Mouse (Mus musculus) v-Abl transformed pro-B cells (cell line): ENCODE results near the gene Mroh9.

Experiments
- in situ Hi-C, 2 experiments: fragments of 400-800 bp; cut with MboI; formaldehyde crosslinking; loops; one replicate each; pipeline ENCODE4 v1.15.1; 2025; ENCODE audit not compliant: unreplicated experiment in 2 of 2

Mroh9 gene

DNA sequence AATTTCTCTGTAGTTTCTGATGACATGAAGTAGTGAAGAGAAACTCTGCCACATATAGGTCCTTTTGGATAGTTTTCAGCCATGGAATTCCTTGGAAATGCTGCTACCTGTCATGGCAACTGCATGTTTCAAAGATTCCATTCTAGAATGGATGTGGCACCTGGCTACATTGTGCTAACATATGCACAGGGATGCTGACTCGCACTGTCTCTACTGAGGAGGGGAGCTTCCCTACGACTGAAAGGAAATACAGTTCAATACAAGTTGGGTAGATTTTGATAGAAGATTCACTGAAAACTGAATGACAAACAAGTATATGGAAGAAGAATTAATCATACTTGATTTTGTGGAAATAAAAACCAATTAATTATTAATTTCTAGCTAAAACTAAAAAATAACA is at the start of gene Mroh9:
Gene Mroh9, minus strand, starts transcription at position 101 of the 400 bp plus-strand sequence.
- in situ Hi-C loops: no loop called here

DNA sequence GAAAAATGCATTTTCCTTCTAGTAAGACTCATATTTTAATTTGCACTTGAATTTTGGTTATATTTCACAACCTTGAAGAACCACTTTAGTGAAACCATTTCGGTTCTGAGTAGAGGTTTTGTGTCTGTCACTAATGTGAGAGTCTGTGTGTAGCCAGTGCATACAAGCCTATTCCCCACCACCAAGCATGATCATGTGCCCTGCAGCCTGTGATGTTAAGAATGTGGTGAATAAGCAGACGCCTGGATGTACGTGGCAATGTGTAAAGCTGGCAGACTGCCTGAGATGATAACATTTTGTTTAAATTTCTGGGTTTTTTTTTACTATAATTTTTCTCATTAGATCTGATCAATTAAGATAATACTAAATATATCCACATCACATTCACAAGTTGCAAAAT is 44.5 kb upstream of the Mroh9 start:
- in situ Hi-C loops: no loop called here

- in situ Hi-C loops: no loop called here
Measured at GRCm38 (mm10) chr1:163129129-163129900, 43.8 kb upstream of the Mroh9 start.

DNA sequence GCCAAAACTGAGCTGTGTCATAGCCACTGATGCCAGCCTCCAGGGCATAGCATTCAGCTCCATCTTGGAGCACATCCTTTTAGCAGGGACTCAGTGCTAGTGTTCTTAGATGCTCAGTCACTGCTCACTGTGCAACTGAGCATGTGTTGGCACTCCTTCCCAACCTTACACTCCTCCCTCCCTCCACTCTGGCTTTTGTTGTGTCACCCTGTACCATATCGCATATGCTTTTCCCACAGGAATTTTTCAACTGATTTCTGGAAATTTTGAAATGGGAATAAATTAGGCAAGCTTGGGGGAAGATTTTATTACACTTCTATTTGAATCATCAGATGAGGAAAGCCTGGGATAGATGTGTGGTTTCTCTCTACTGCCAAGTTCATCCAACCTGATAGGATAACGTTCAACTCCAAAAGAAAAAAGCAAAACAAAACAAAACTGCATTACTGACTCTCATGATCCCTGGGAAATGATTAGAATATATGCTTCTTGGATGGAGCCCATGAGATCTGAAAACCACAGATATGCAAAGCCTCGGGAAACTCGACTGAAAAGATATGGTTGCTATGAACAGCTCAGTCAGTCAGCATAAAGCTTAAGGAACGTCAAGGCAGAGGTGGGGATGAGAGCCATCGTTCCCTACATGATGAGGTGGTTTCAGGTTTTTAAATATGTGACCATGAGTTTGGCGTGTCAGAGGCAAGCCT is 40.9 kb upstream of the Mroh9 start:
- in situ Hi-C loops: no loop called here

DNA sequence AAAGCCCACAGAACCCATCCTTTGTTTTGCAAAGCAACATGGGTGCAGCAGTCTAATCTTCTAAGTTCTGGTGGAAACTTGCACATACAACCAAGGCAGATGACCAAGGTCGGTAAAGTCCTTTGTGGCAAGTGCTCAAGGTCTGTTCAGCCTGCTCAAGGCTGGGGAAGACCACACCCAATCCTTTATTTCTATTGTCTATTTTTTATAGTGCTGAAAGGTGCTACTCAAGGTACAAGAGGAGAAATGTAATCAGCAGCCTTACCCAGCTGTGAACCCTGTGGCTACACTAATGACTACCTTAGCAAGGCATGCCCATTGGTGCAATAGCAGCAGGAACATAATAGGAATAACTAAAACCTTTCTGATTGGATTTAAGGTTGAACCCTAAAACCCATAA is 36.9 kb upstream of the Mroh9 start:
- in situ Hi-C loops: no loop called here

DNA sequence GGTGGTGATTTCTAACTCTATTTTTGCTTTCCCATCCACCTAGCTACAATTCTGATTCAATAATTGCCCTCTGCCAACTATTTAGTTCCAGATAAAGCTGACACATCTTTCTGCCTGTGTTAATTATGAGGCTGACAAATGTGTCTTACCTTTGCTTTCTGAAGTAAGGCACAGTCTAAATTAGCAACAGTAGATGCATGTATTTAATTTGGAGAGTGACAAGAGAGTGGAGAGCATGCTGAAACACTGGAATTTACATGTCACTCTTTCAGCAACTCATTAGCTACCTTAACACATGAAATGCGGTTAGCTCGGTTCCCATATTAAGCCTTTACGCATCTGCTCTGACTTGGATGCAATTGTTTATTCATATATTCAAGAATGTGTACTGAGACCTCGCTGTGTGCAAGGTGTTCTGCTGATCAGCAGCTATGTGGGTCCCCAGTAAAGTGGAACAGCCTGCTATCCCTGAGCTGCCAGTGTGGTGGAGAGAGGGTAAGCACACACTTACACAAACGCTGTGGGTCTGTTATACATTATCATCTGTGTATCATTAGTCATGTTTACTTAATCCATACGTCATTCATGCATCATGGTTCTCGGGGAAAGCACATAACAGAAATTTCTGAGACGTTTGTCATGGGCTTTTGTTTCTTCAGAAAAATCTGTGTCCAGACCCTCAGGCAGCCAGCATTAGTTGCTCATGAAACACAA is 28.1 kb upstream of the Mroh9 start:
- in situ Hi-C loops: no loop called here

GRCm38 (mm10) chr1:163112482-163113164 is 27.2 kb upstream of the Mroh9 start:
- in situ Hi-C loops: no loop called here

GRCm38 (mm10) chr1:163104960-163105359 is 19.5 kb upstream of the Mroh9 start:
- in situ Hi-C loops: no loop called here

GRCm38 (mm10) chr1:163091438-163092155 is 6.1 kb upstream of the Mroh9 start:
- in situ Hi-C loops: no loop called here

- in situ Hi-C loops: loop anchor here in 1 of 2 experiments (25.0 kb wide), 1 partner anchor 558 kb away; no protein-coding TSS in a partner anchor
Measured at GRCm38 (mm10) chr1:163070502-163070901, 15.0 kb downstream of the Mroh9 start.

- in situ Hi-C loops: loop anchor here in 1 of 2 experiments (25.0 kb wide), 1 partner anchor 548 kb away; no protein-coding TSS in a partner anchor
Measured at GRCm38 (mm10) chr1:163060381-163060780, 25.1 kb downstream of the Mroh9 start.

DNA sequence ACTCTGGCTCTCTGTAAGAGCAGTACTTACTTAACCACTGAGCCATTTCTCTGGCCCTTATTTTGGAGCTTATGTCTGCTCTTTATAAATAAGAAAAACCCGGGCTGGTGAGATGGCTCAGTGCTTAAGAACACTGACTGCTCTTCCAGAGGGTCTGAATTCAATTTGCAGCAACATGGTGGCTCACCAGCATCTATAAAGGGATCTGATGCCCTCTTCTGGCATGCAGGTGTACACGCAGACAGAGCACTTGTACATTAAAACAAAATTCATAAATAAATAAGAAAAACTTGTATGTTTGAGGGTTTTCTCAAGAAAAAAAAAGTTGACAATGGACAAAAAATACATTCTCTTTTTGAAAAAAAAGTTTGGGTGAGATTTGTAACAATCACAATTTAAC is 28.1 kb downstream of the Mroh9 start:
- in situ Hi-C loops: loop anchor here in 1 of 2 experiments (25.0 kb wide), 1 partner anchor 545 kb away; no protein-coding TSS in a partner anchor

GRCm38 (mm10) chr1:163055629-163056028 is 29.8 kb downstream of the Mroh9 start:
- in situ Hi-C loops: loop anchor here in 1 of 2 experiments (25.0 kb wide), 1 partner anchor 543 kb away; no protein-coding TSS in a partner anchor

- in situ Hi-C loops: no loop called here
Measured at GRCm38 (mm10) chr1:163023075-163023474, 62.4 kb downstream of the Mroh9 start.

DNA sequence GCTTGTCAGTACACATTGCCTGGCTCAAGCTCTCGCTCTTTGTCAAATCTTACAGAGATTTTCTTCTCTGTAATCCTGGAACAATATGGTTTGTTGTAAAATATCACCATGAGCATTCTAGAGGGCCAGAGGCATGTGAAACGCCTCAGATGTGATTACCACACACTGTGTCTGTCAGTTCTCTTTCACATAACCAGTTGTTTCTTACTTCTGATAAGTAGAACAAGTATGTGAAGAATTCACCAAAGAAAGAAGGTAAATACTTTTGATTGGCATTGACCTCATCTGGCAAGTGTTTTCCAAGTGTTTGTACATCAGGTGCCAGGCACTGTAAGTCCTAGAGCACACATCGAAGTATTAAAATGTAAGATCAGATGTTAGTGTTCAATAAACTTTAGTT is 76.2 kb downstream of the Mroh9 start:
- in situ Hi-C loops: no loop called here

GRCm38 (mm10) chr1:163003496-163003895 is 82.0 kb downstream of the Mroh9 start:
- in situ Hi-C loops: no loop called here

- in situ Hi-C loops: no loop called here
Measured at GRCm38 (mm10) chr1:163001271-163001829, 84.1 kb downstream of the Mroh9 start.

DNA sequence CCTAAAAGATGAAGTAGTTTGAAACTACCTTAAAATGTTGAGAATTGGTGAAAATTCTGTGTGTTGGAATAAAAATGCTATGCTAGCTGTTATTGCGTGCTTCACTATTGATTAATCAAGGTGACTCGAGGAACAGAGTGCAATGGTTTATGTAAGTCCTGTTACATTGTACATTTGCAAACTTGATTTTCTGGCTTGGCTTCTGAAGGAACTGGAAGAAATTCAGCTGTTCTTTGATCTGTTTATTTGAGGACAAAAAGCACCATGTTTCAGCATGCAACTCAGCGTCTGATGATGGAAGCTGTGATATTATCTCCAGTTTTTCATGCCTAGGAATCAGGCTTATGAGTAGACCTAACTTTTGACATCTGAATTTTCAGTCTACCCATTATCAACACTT is 97.9 kb downstream of the Mroh9 start:
- in situ Hi-C loops: no loop called here

DNA sequence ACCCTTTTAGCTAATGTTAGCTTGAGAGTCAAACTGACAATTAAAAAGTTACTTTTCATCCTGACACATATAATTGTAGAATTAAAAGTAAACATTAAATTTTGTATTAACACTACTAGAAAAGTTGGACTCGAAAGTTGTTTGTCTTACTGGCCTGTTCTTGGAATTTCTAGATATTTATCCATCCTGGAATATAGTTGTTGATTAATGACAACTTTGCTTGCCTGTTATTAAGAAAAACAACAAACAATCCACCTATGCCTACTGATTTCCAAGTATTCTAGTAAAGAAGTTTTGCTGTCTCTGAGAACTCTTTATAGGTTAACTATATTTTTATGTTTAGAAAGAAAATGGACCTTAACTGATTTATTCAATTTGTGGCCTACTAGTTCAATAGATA is 98.7 kb downstream of the Mroh9 start:
- in situ Hi-C loops: no loop called here
